Mouse (Mus musculus) hindbrain, embryonic 15.5 days (tissue): ENCODE measurements at regions not wholly inside any gene's neighbourhood (a gene's known extent, or its start where the extent isn't known, plus 50 kb on each side); places are given as distances from the start of the nearest gene placed in this dataset.

Source experiments
- ATAC-seq: fragments of 200-750 bp; cut with Nextera tagmentation; 2 replicates; pipeline ENCODE4 v1.8.0; 2017; ENCODE audit warnings: low read depth, moderate number of reproducible peaks, moderate TSS enrichment; ENCODE audit not compliant: low FRiP score
- H3K27ac ChIP-seq: fragments of 300-500 bp; sonication (generic); replicated peaks from 2 replicates; pipeline ENCODE4 v1.5.1; 2015; ENCODE audit warnings: mild to moderate bottlenecking, inconsistent platforms
- H3K27me3 ChIP-seq: fragments of 300-500 bp; sonication (generic); 2 replicates; pipeline ENCODE4 v1.6.1; 2015; ENCODE audit warnings: control low read depth, inconsistent platforms
- H3K36me3 ChIP-seq: fragments of 300-500 bp; sonication (generic); 2 replicates; pipeline ENCODE4 v1.6.1; 2015; ENCODE audit warnings: control low read depth, inconsistent platforms
- H3K4me1 ChIP-seq: fragments of 300-500 bp; sonication (generic); replicated peaks from 2 replicates; pipeline ENCODE4 v1.6.1; 2015; ENCODE audit warnings: control low read depth, inconsistent platforms
- H3K4me2 ChIP-seq: fragments of 300-500 bp; sonication (generic); 2 replicates; pipeline ENCODE4 v1.6.1; 2015; ENCODE audit warnings: moderate library complexity, mild to moderate bottlenecking, inconsistent platforms
- H3K4me3 ChIP-seq: fragments of 300-500 bp; sonication (generic); 2 replicates; pipeline ENCODE4 v1.5.1; 2015; ENCODE audit warnings: mild to moderate bottlenecking, inconsistent platforms
- H3K9ac ChIP-seq: fragments of 300-500 bp; sonication (generic); 2 replicates; pipeline ENCODE4 v1.6.1; 2015; ENCODE audit warnings: inconsistent platforms
- H3K9me3 ChIP-seq: fragments of 300-500 bp; sonication (generic); 2 replicates; pipeline ENCODE4 v1.6.1; 2016; ENCODE audit warnings: control low read depth, inconsistent platforms
- WGBS: fragments of 180-500 bp; shearing (Covaris S2); methylation state at CpG from one replicate; pipeline ENCODE4 v1.1.7; 2015; 5-methylcytosine and 5-hydroxymethylcytosine counted together

GRCm38 (mm10) chr8:103813954-103814591 is 287.4 kb upstream of the Cdh5 start:
- no peak overlapping the region for H3K9ac ChIP-seq
- 43% methylated on average over 10 of the region's 10 CpGs for WGBS
- 0 out of 2 replicates have a peak overlapping the region, but pooled peaks have one; percentile 3 for H3K4me2 ChIP-seq
- no peak overlapping the region for H3K27ac ChIP-seq
- no peaks in the 10 kb centered on the region for H3K27me3 ChIP-seq
- no peaks in the 10 kb centered on the region for H3K36me3 ChIP-seq
- 0 out of 2 replicates have a peak, but pooled peaks cover 4% of the 10 kb centered on the region for H3K4me1 ChIP-seq
- H3K4me3 ChIP-seq, result no peak overlapping the region
- no peaks in the 10 kb centered on the region for H3K9me3 ChIP-seq
- peak; percentile 73; the same call in 1 of the 2 replicates for ATAC-seq

- WGBS, result 84% methylated on average over 15 of the region's 15 CpGs
- Histone ChIP-seq H3K27me3 (no peaks in the 10 kb centered on the region), H3K36me3 (no peaks in the 10 kb centered on the region), H3K4me2 (no peak overlapping the region), H3K4me3 (no peak overlapping the region), H3K4me1 (0 out of 2 replicates have a peak, but pooled peaks cover 4% of the 10 kb centered on the region), H3K9ac (no peak overlapping the region), H3K9me3 (no peaks in the 10 kb centered on the region), H3K27ac (no peak overlapping the region)
- ATAC-seq, result no peak
Measured at GRCm38 (mm10) chr8:103816101-103816894, 285.1 kb upstream of the Cdh5 start.

GRCm38 (mm10) chr8:103823541-103823940 is 277.9 kb upstream of the Cdh5 start:
- H3K9me3 ChIP-seq, result no peaks in the 10 kb centered on the region
- no peaks in the 10 kb centered on the region for H3K36me3 ChIP-seq
- no peak overlapping the region for H3K4me3 ChIP-seq
- no peak overlapping the region for H3K9ac ChIP-seq
- no peaks in the 10 kb centered on the region for H3K4me1 ChIP-seq
- no peaks in the 10 kb centered on the region for H3K27me3 ChIP-seq
- no peak overlapping the region for H3K4me2 ChIP-seq
- no peak for ATAC-seq
- 85% methylated on average over 7 of the region's 7 CpGs for WGBS
- no peak overlapping the region for H3K27ac ChIP-seq

GRCm38 (mm10) chr8:103824747-103825146 is 276.7 kb upstream of the Cdh5 start:
- no peaks in the 10 kb centered on the region for H3K36me3 ChIP-seq
- H3K9me3 ChIP-seq, result no peaks in the 10 kb centered on the region
- H3K4me1 ChIP-seq, result no peaks in the 10 kb centered on the region
- H3K27ac ChIP-seq, result no peak overlapping the region
- no peak overlapping the region for H3K9ac ChIP-seq
- H3K4me2 ChIP-seq, result no peak overlapping the region
- 13% methylated on average over 1 of the region's 1 CpGs for WGBS
- ATAC-seq, result no peak
- no peaks in the 10 kb centered on the region for H3K27me3 ChIP-seq
- H3K4me3 ChIP-seq, result no peak overlapping the region

GRCm38 (mm10) chr8:103825289-103825688 is 276.1 kb upstream of the Cdh5 start:
- Histone ChIP-seq H3K27ac (no peak overlapping the region), H3K4me1 (no peaks in the 10 kb centered on the region), H3K36me3 (no peaks in the 10 kb centered on the region), H3K27me3 (no peaks in the 10 kb centered on the region), H3K9me3 (no peaks in the 10 kb centered on the region), H3K9ac (no peak overlapping the region), H3K4me3 (no peak overlapping the region), H3K4me2 (no peak overlapping the region)
- 52% methylated on average over 3 of the region's 3 CpGs for WGBS
- ATAC-seq, result no peak

GRCm38 (mm10) chr8:103830416-103830815 is 271.0 kb upstream of the Cdh5 start:
- no peak overlapping the region for H3K9ac ChIP-seq
- 92% methylated on average over 3 of the region's 3 CpGs for WGBS
- ATAC-seq, result no peak
- H3K9me3 ChIP-seq, result no peaks in the 10 kb centered on the region
- no peak overlapping the region for H3K4me2 ChIP-seq
- no peak overlapping the region for H3K4me3 ChIP-seq
- H3K4me1 ChIP-seq, result no peaks in the 10 kb centered on the region
- no peaks in the 10 kb centered on the region for H3K27me3 ChIP-seq
- no peaks in the 10 kb centered on the region for H3K36me3 ChIP-seq
- no peak overlapping the region for H3K27ac ChIP-seq

GRCm38 (mm10) chr8:103839990-103840389 is 261.4 kb upstream of the Cdh5 start:
- Histone ChIP-seq H3K4me1 (no peaks in the 10 kb centered on the region), H3K27me3 (no peaks in the 10 kb centered on the region), H3K4me3 (no peak overlapping the region), H3K4me2 (no peak overlapping the region), H3K9ac (no peak overlapping the region), H3K36me3 (no peaks in the 10 kb centered on the region), H3K9me3 (no peaks in the 10 kb centered on the region), H3K27ac (no peak overlapping the region)
- 85% methylated on average over 4 of the region's 4 CpGs for WGBS
- no peak for ATAC-seq

- Histone ChIP-seq H3K27me3 (no peaks in the 10 kb centered on the region), H3K9me3 (no peaks in the 10 kb centered on the region), H3K27ac (no peak overlapping the region), H3K4me3 (no peak overlapping the region), H3K4me1 (0 out of 2 replicates have a peak, but pooled peaks cover 4% of the 10 kb centered on the region), H3K4me2 (no peak overlapping the region), H3K9ac (no peak overlapping the region), H3K36me3 (no peaks in the 10 kb centered on the region)
- ATAC-seq, result no peak
- 88% methylated on average over 1 of the region's 1 CpGs for WGBS
Measured at GRCm38 (mm10) chr8:103845964-103846363, 255.5 kb upstream of the Cdh5 start.

GRCm38 (mm10) chr8:103846382-103846976 is 254.9 kb upstream of the Cdh5 start:
- Histone ChIP-seq H3K4me3 (no peak overlapping the region), H3K4me1 (0 out of 2 replicates have a peak, but pooled peaks cover 4% of the 10 kb centered on the region), H3K4me2 (no peak overlapping the region), H3K9me3 (no peaks in the 10 kb centered on the region), H3K36me3 (no peaks in the 10 kb centered on the region), H3K27me3 (no peaks in the 10 kb centered on the region), H3K27ac (no peak overlapping the region), H3K9ac (no peak overlapping the region)
- no peak for ATAC-seq
- 56% methylated on average over 10 of the region's 10 CpGs for WGBS

- Histone ChIP-seq H3K9me3 (no peaks in the 10 kb centered on the region), H3K27ac (no peak overlapping the region), H3K9ac (no peak overlapping the region), H3K4me1 (0 out of 2 replicates have a peak, but pooled peaks cover 4% of the 10 kb centered on the region), H3K27me3 (no peaks in the 10 kb centered on the region), H3K4me3 (no peak overlapping the region), H3K36me3 (no peaks in the 10 kb centered on the region), H3K4me2 (no peak overlapping the region)
- 89% methylated on average over 2 of the region's 2 CpGs for WGBS
- no peak for ATAC-seq
Measured at GRCm38 (mm10) chr8:103849785-103850184, 251.6 kb upstream of the Cdh5 start.

GRCm38 (mm10) chr8:103851286-103851685 is 250.1 kb upstream of the Cdh5 start:
- Histone ChIP-seq H3K36me3 (no peaks in the 10 kb centered on the region), H3K9ac (no peak overlapping the region), H3K9me3 (no peaks in the 10 kb centered on the region), H3K4me1 (0 out of 2 replicates have a peak, but pooled peaks cover 4% of the 10 kb centered on the region), H3K27ac (no peak overlapping the region), H3K4me2 (no peak overlapping the region), H3K4me3 (no peak overlapping the region), H3K27me3 (no peaks in the 10 kb centered on the region)
- ATAC-seq, result no peak
- WGBS, result 80% methylated on average over 8 of the region's 8 CpGs

- WGBS, result 74% methylated on average over 4 of the region's 4 CpGs
- H3K4me2 ChIP-seq, result no peak overlapping the region
- no peaks in the 10 kb centered on the region for H3K27me3 ChIP-seq
- no peak overlapping the region for H3K4me3 ChIP-seq
- no peaks in the 10 kb centered on the region for H3K36me3 ChIP-seq
- no peaks in the 10 kb centered on the region for H3K9me3 ChIP-seq
- H3K27ac ChIP-seq, result no peak overlapping the region
- H3K4me1 ChIP-seq, result no peaks in the 10 kb centered on the region
- no peak overlapping the region for H3K9ac ChIP-seq
- ATAC-seq, result no peak
Measured at GRCm38 (mm10) chr8:103853048-103853447, 248.4 kb upstream of the Cdh5 start.
